Mouse (Mus musculus) kidney, postnatal 14 days (tissue): ENCODE results near the gene Manbal.

Source experiments
- DNase-seq: peaks from one replicate; pipeline ENCODE4 v3.0.0; 2022; ENCODE audit warnings: mixed read lengths

Manbal gene

GRCm38 (mm10) chr2:157367184-157367893 is at the start of gene Manbal:
TSS of gene Manbal (plus strand) at chr2:157367594.
- DNase-seq: peak; percentile 95

GRCm38 (mm10) chr2:157320135-157320534 is 47.3 kb upstream of the Manbal start:
- DNase-seq: no peak

GRCm38 (mm10) chr2:157320886-157321285 is 46.5 kb upstream of the Manbal start:
- peak; percentile 47 for DNase-seq

- no peak for DNase-seq
These were observed 45.2 kb upstream of the Manbal start for GRCm38 (mm10) chr2:157322029-157322766.

- no peak for DNase-seq
These were observed 42.2 kb upstream of the Manbal start for GRCm38 (mm10) chr2:157325238-157325637.

GRCm38 (mm10) chr2:157328106-157328505 is 39.3 kb upstream of the Manbal start:
- DNase-seq: no peak

- no peak for DNase-seq
These were observed 38.8 kb upstream of the Manbal start for GRCm38 (mm10) chr2:157328570-157328969.

- no peak for DNase-seq
These were observed 35.3 kb upstream of the Manbal start for GRCm38 (mm10) chr2:157332059-157332458.

- DNase-seq: peak; percentile 68
These were observed 28.7 kb upstream of the Manbal start for GRCm38 (mm10) chr2:157338663-157339062.

- peak; percentile 46 for DNase-seq
These were observed 27.9 kb upstream of the Manbal start for GRCm38 (mm10) chr2:157339532-157339931.

GRCm38 (mm10) chr2:157340221-157340741 is 27.1 kb upstream of the Manbal start:
- DNase-seq: peak; percentile 19

- peak; percentile 72 for DNase-seq
These were observed 25.7 kb upstream of the Manbal start for GRCm38 (mm10) chr2:157341554-157342270.

GRCm38 (mm10) chr2:157342328-157342926 is 25.0 kb upstream of the Manbal start:
- no peak for DNase-seq

- DNase-seq: no peak
These were observed 24.1 kb upstream of the Manbal start for GRCm38 (mm10) chr2:157343337-157343736.

- DNase-seq: peak; percentile 15
These were observed 19.8 kb upstream of the Manbal start, which contains the start of gene Ghrh for GRCm38 (mm10) chr2:157347361-157348159. TSS of gene Ghrh (minus strand) at chr2:157347506.

- DNase-seq: no peak
These were observed 18.1 kb upstream of the Manbal start for GRCm38 (mm10) chr2:157349121-157349778.

- no peak for DNase-seq
These were observed 14.2 kb upstream of the Manbal start for GRCm38 (mm10) chr2:157353183-157353582.

- DNase-seq: no peak
These were observed 13.3 kb upstream of the Manbal start for GRCm38 (mm10) chr2:157354106-157354505.

GRCm38 (mm10) chr2:157360028-157360427 is 7.4 kb upstream of the Manbal start:
- DNase-seq: no peak

- DNase-seq: no peak
These were observed 4.4 kb upstream of the Manbal start for GRCm38 (mm10) chr2:157363031-157363430.

- no peak for DNase-seq
These were observed 632 bp upstream of the Manbal start for GRCm38 (mm10) chr2:157366762-157367161.
